Mouse (Mus musculus): ENCODE data around the gene Angptl7.
A peak's percentile ranks its signal among the peaks of the same experiment; 100 is the strongest.

Angptl7 gene

GRCm38 (mm10) chr4:148527158-148527910, 27.1 kb upstream of the Angptl7 start:
- H3K27me3 ChIP-seq (ENCODE audit: insufficient read depth, low read length) = no peaks in the 10 kb centered on the region
- TF ChIP-seq NANOG (IDR thresholded peaks at IDR 0.05; ENCODE audit: borderline replicate concordance, low read length) = no peak
- TF ChIP-seq POU5F1 (IDR thresholded peaks at IDR 0.05; ENCODE audit: borderline replicate concordance, low read length) = no peak
- no peak for TF ChIP-seq CTCF (conservative IDR thresholded peaks at IDR 0.05; ENCODE audit: low read length)
- H3K4me1 ChIP-seq (replicated peaks; ENCODE audit: low read depth, low read length) = no peaks in the 10 kb centered on the region
- H3K9me3 ChIP-seq (ENCODE audit: low read length) = no peaks in the 10 kb centered on the region
- no peak overlapping the region for H3K4me3 ChIP-seq (replicated peaks; ENCODE audit: low read length)
- H3K36me3 ChIP-seq (ENCODE audit: insufficient read depth, low read length) = peaks cover 84% of the 10 kb centered on the region

GRCm38 (mm10) chr4:148523538-148523937, 23.3 kb upstream of the Angptl7 start:
- Histone ChIP-seq H3K36me3 (ENCODE audit: insufficient read depth, low read length) (peaks cover 77% of the 10 kb centered on the region), H3K9me3 (ENCODE audit: low read length) (no peaks in the 10 kb centered on the region), H3K4me1 (replicated peaks; ENCODE audit: low read depth, low read length) (peaks cover 2% of the 10 kb centered on the region), H3K27me3 (ENCODE audit: insufficient read depth, low read length) (no peaks in the 10 kb centered on the region), H3K4me3 (replicated peaks; ENCODE audit: low read length) (no peak overlapping the region)
- TF ChIP-seq POU5F1 (IDR thresholded peaks at IDR 0.05; ENCODE audit: borderline replicate concordance, low read length) = no peak
- TF ChIP-seq NANOG (IDR thresholded peaks at IDR 0.05; ENCODE audit: borderline replicate concordance, low read length) = no peak
- no peak for TF ChIP-seq CTCF (conservative IDR thresholded peaks at IDR 0.05; ENCODE audit: low read length)

GRCm38 (mm10) chr4:148518235-148518795, 18.1 kb upstream of the Angptl7 start:
- Histone ChIP-seq H3K4me3 (replicated peaks; ENCODE audit: low read length) (no peak overlapping the region), H3K4me1 (replicated peaks; ENCODE audit: low read depth, low read length) (peaks cover 12% of the 10 kb centered on the region), H3K27me3 (ENCODE audit: insufficient read depth, low read length) (no peaks in the 10 kb centered on the region), H3K9me3 (ENCODE audit: low read length) (no peaks in the 10 kb centered on the region), H3K36me3 (ENCODE audit: insufficient read depth, low read length) (peaks cover 79% of the 10 kb centered on the region)
- TF ChIP-seq CTCF (conservative IDR thresholded peaks at IDR 0.05; ENCODE audit: low read length) = no peak
- TF ChIP-seq POU5F1 (IDR thresholded peaks at IDR 0.05; ENCODE audit: borderline replicate concordance, low read length) = no peak
- TF ChIP-seq NANOG (IDR thresholded peaks at IDR 0.05; ENCODE audit: borderline replicate concordance, low read length) = no peak

- Histone ChIP-seq H3K27me3 (ENCODE audit: insufficient read depth, low read length) (no peaks in the 10 kb centered on the region), H3K36me3 (ENCODE audit: insufficient read depth, low read length) (peaks cover 81% of the 10 kb centered on the region), H3K4me3 (replicated peaks; ENCODE audit: low read length) (no peak overlapping the region), H3K9me3 (ENCODE audit: low read length) (no peaks in the 10 kb centered on the region), H3K4me1 (replicated peaks; ENCODE audit: low read depth, low read length) (peaks cover 12% of the 10 kb centered on the region)
- TF ChIP-seq NANOG (IDR thresholded peaks at IDR 0.05; ENCODE audit: borderline replicate concordance, low read length) = no peak
- no peak for TF ChIP-seq POU5F1 (IDR thresholded peaks at IDR 0.05; ENCODE audit: borderline replicate concordance, low read length)
- no peak for TF ChIP-seq CTCF (conservative IDR thresholded peaks at IDR 0.05; ENCODE audit: low read length)
Measured at GRCm38 (mm10) chr4:148517809-148518208, 17.5 kb upstream of the Angptl7 start.

- Histone ChIP-seq H3K27me3 (ENCODE audit: insufficient read depth, low read length) (no peaks in the 10 kb centered on the region), H3K36me3 (ENCODE audit: insufficient read depth, low read length) (peaks cover 89% of the 10 kb centered on the region), H3K4me3 (replicated peaks; ENCODE audit: low read length) (no peak overlapping the region), H3K9me3 (ENCODE audit: low read length) (no peaks in the 10 kb centered on the region), H3K4me1 (replicated peaks; ENCODE audit: low read depth, low read length) (peaks cover 12% of the 10 kb centered on the region)
- TF ChIP-seq POU5F1 (IDR thresholded peaks at IDR 0.05; ENCODE audit: borderline replicate concordance, low read length) (no peak), NANOG (IDR thresholded peaks at IDR 0.05; ENCODE audit: borderline replicate concordance, low read length) (no peak), CTCF (conservative IDR thresholded peaks at IDR 0.05; ENCODE audit: low read length) (peak; percentile 28; the same call in 1 of the 2 replicates)
Measured at GRCm38 (mm10) chr4:148515313-148515712, 15.1 kb upstream of the Angptl7 start.

GRCm38 (mm10) chr4:148513021-148513559, 12.8 kb upstream of the Angptl7 start:
- H3K4me1 ChIP-seq (replicated peaks; ENCODE audit: low read depth, low read length) = peaks cover 5% of the 10 kb centered on the region
- H3K27me3 ChIP-seq (ENCODE audit: insufficient read depth, low read length) = no peaks in the 10 kb centered on the region
- H3K36me3 ChIP-seq (ENCODE audit: insufficient read depth, low read length) = peaks cover 83% of the 10 kb centered on the region
- no peak for TF ChIP-seq POU5F1 (IDR thresholded peaks at IDR 0.05; ENCODE audit: borderline replicate concordance, low read length)
- no peak for TF ChIP-seq NANOG (IDR thresholded peaks at IDR 0.05; ENCODE audit: borderline replicate concordance, low read length)
- no peak for TF ChIP-seq CTCF (conservative IDR thresholded peaks at IDR 0.05; ENCODE audit: low read length)
- H3K9me3 ChIP-seq (ENCODE audit: low read length) = peaks cover 12% of the 10 kb centered on the region
- H3K4me3 ChIP-seq (replicated peaks; ENCODE audit: low read length) = no peak overlapping the region

GRCm38 (mm10) chr4:148511334-148511733, 11.1 kb upstream of the Angptl7 start:
- H3K4me3 ChIP-seq (replicated peaks; ENCODE audit: low read length) = no peak overlapping the region
- H3K9me3 ChIP-seq (ENCODE audit: low read length) = peaks cover 12% of the 10 kb centered on the region
- no peaks in the 10 kb centered on the region for H3K27me3 ChIP-seq (ENCODE audit: insufficient read depth, low read length)
- no peak for TF ChIP-seq NANOG (IDR thresholded peaks at IDR 0.05; ENCODE audit: borderline replicate concordance, low read length)
- TF ChIP-seq CTCF (conservative IDR thresholded peaks at IDR 0.05; ENCODE audit: low read length) = no peak
- TF ChIP-seq POU5F1 (IDR thresholded peaks at IDR 0.05; ENCODE audit: borderline replicate concordance, low read length) = no peak
- peaks cover 1% of the 10 kb centered on the region; the same call in 1 of the 2 replicates for H3K4me1 ChIP-seq (replicated peaks; ENCODE audit: low read depth, low read length)
- H3K36me3 ChIP-seq (ENCODE audit: insufficient read depth, low read length) = peaks cover 76% of the 10 kb centered on the region

- H3K9me3 ChIP-seq (ENCODE audit: low read length) = peaks cover 12% of the 10 kb centered on the region
- peaks cover 78% of the 10 kb centered on the region for H3K36me3 ChIP-seq (ENCODE audit: insufficient read depth, low read length)
- H3K27me3 ChIP-seq (ENCODE audit: insufficient read depth, low read length) = no peaks in the 10 kb centered on the region
- TF ChIP-seq POU5F1 (IDR thresholded peaks at IDR 0.05; ENCODE audit: borderline replicate concordance, low read length) (no peak), NANOG (IDR thresholded peaks at IDR 0.05; ENCODE audit: borderline replicate concordance, low read length) (no peak), CTCF (conservative IDR thresholded peaks at IDR 0.05; ENCODE audit: low read length) (no peak)
- no peaks in the 10 kb centered on the region; the same call in 1 of the 2 replicates for H3K4me1 ChIP-seq (replicated peaks; ENCODE audit: low read depth, low read length)
- no peak overlapping the region for H3K4me3 ChIP-seq (replicated peaks; ENCODE audit: low read length)
Measured at GRCm38 (mm10) chr4:148510691-148511090, 10.4 kb upstream of the Angptl7 start.

Data from E14TG2a.4 (cell line).